Mouse (Mus musculus): ENCODE data around the gene Irak3.

GRCm38 (mm10) chr10:120250911-120251683 is 49.2 kb upstream of the Irak3 start:
- no peak for TF ChIP-seq CTCF (IDR thresholded peaks at IDR 0.05; ENCODE audit: control insufficient read depth, insufficient read depth, insufficient replicate concordance, low read depth, low read length)
- no peak for TF ChIP-seq POLR2A (IDR thresholded peaks at IDR 0.05; ENCODE audit: control insufficient read depth, low read depth, low read length)
